Mouse (Mus musculus) hindbrain, embryonic 12.5 days (tissue): Measurements from ENCODE around the gene Specc1. TPM values are rescaled to one million over a fixed set of nuclear protein-coding genes. Genes with fewer than 3 reads are reported as not detected.

Experiments used
- ATAC-seq: fragments of 200-750 bp; cut with Nextera tagmentation; 2 replicates; pipeline ENCODE4 v1.8.0; 2017; ENCODE audit warnings: moderate TSS enrichment; ENCODE audit not compliant: low FRiP score
- H3K27ac ChIP-seq: fragments of 300-500 bp; sonication (generic); 2 replicates; pipeline ENCODE4 v1.5.1; 2016; ENCODE audit warnings: mild to moderate bottlenecking
- H3K27me3 ChIP-seq: fragments of 300-500 bp; sonication (generic); 2 replicates; pipeline ENCODE4 v1.6.1; 2016; ENCODE audit warnings: mild to moderate bottlenecking
- H3K36me3 ChIP-seq: fragments of 300-500 bp; sonication (generic); 2 replicates; pipeline ENCODE4 v1.6.1; 2016; ENCODE audit warnings: mild to moderate bottlenecking
- H3K4me1 ChIP-seq: fragments of 300-500 bp; sonication (generic); 2 replicates; pipeline ENCODE4 v1.6.1; 2016
- H3K4me2 ChIP-seq: fragments of 300-500 bp; sonication (generic); replicated peaks from 2 replicates; pipeline ENCODE4 v1.6.1; 2016; ENCODE audit warnings: mild to moderate bottlenecking
- H3K4me3 ChIP-seq: fragments of 300-500 bp; sonication (generic); 2 replicates; pipeline ENCODE4 v1.5.1; 2016; ENCODE audit warnings: mild to moderate bottlenecking
- H3K9ac ChIP-seq: fragments of 300-500 bp; sonication (generic); 2 replicates; pipeline ENCODE4 v1.6.1; 2016; ENCODE audit warnings: mild to moderate bottlenecking, moderate library complexity
- H3K9me3 ChIP-seq: fragments of 300-500 bp; sonication (generic); replicated peaks from 2 replicates; pipeline ENCODE4 v1.6.1; 2016; ENCODE audit warnings: mild to moderate bottlenecking
- WGBS: fragments of 180-500 bp; shearing (Covaris S2); methylation state at CpG from one replicate; pipeline ENCODE4 v1.1.7; 2016; 5-methylcytosine and 5-hydroxymethylcytosine counted together
- polyA plus RNA-seq: library from polyadenylated mRNA; unstranded; fragments of >200 nt; fragmentation: Nextera tagmentation; extraction: Ambion mirVana; gene quantifications from 2 replicates; pipeline ENCODE4 v1.2.1, GENCODE M21; 2016

The Specc1 gene
- polyA plus RNA-seq, 1 experiment from 2014 or later = 15.7 TPM

- Histone ChIP-seq H3K4me2 (no peak overlapping the region), H3K9ac (no peak overlapping the region), H3K4me3 (no peak overlapping the region), H3K4me1 (no peaks in the 10 kb centered on the region), H3K27ac (no peak overlapping the region), H3K9me3 (no peaks in the 10 kb centered on the region), H3K36me3 (no peaks in the 10 kb centered on the region), H3K27me3 (no peaks in the 10 kb centered on the region)
- WGBS = 55% methylated on average over 2 of the region's 2 CpGs
- no peak for ATAC-seq
These were observed 83.6 kb downstream of the Specc1 start for GRCm38 (mm10) chr11:62040122-62040521.

GRCm38 (mm10) chr11:62044627-62045026 lies 88.1 kb downstream of the Specc1 start:
- Histone ChIP-seq H3K9me3 (no peaks in the 10 kb centered on the region), H3K4me1 (no peaks in the 10 kb centered on the region), H3K9ac (no peak overlapping the region), H3K27me3 (no peaks in the 10 kb centered on the region), H3K4me3 (no peak overlapping the region), H3K4me2 (no peak overlapping the region), H3K27ac (no peak overlapping the region), H3K36me3 (no peaks in the 10 kb centered on the region)
- ATAC-seq = no peak
- WGBS = 38% methylated on average over 3 of the region's 3 CpGs

GRCm38 (mm10) chr11:62045964-62046363 lies 89.4 kb downstream of the Specc1 start:
- H3K9me3 ChIP-seq = no peaks in the 10 kb centered on the region
- no peaks in the 10 kb centered on the region for H3K36me3 ChIP-seq
- 49% methylated on average over 2 of the region's 2 CpGs for WGBS
- H3K9ac ChIP-seq = no peak overlapping the region
- H3K27ac ChIP-seq = no peak overlapping the region
- ATAC-seq = no peak
- H3K27me3 ChIP-seq = no peaks in the 10 kb centered on the region
- no peaks in the 10 kb centered on the region for H3K4me1 ChIP-seq
- H3K4me2 ChIP-seq = no peak overlapping the region
- H3K4me3 ChIP-seq = no peak overlapping the region

GRCm38 (mm10) chr11:62047817-62048640 lies 91.5 kb downstream of the Specc1 start:
- H3K27me3 ChIP-seq = no peaks in the 10 kb centered on the region
- ATAC-seq = no peak
- no peak overlapping the region for H3K9ac ChIP-seq
- H3K27ac ChIP-seq = no peak overlapping the region
- H3K4me2 ChIP-seq = no peak overlapping the region
- H3K9me3 ChIP-seq = no peaks in the 10 kb centered on the region
- H3K4me1 ChIP-seq = no peaks in the 10 kb centered on the region
- no peaks in the 10 kb centered on the region for H3K36me3 ChIP-seq
- 36% methylated on average over 9 of the region's 9 CpGs for WGBS
- no peak overlapping the region for H3K4me3 ChIP-seq

GRCm38 (mm10) chr11:62049170-62049569 lies 92.6 kb downstream of the Specc1 start:
- Histone ChIP-seq H3K4me2 (no peak overlapping the region), H3K4me3 (no peak overlapping the region), H3K9ac (no peak overlapping the region), H3K36me3 (no peaks in the 10 kb centered on the region), H3K4me1 (0 out of 2 replicates have a peak, but pooled peaks cover 5% of the 10 kb centered on the region), H3K27ac (no peak overlapping the region), H3K27me3 (no peaks in the 10 kb centered on the region), H3K9me3 (no peaks in the 10 kb centered on the region)
- no peak for ATAC-seq

GRCm38 (mm10) chr11:62050356-62051330 lies 94.1 kb downstream of the Specc1 start:
- Histone ChIP-seq H3K27me3 (no peaks in the 10 kb centered on the region), H3K4me2 (no peak overlapping the region), H3K9ac (no peak overlapping the region), H3K4me3 (no peak overlapping the region), H3K36me3 (no peaks in the 10 kb centered on the region), H3K4me1 (0 out of 2 replicates have a peak, but pooled peaks cover 7% of the 10 kb centered on the region), H3K9me3 (no peaks in the 10 kb centered on the region), H3K27ac (no peak overlapping the region)
- ATAC-seq = no peak
- 51% methylated on average over 8 of the region's 8 CpGs for WGBS

DNA sequence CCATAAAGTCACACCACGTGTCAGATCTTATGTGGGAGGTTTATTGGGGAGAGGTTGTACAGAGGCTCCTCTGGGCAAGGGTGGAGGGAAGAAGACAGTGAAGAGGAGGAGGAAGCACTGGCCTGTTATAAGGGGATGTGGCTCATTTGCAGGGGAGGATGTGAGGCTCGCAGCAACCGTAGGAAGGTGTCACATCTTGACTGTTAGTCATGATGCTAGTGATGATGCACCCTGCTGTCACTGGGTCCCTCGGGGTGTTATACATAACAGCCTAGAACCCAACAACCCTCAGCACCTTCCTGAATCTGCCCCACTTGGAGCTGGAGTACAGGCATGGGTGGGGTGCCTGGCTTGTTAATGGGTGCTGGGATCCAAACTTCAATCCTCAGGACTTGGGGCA lies 94.9 kb downstream of the Specc1 start:
- no peaks in the 10 kb centered on the region for H3K27me3 ChIP-seq
- no peak for ATAC-seq
- H3K4me3 ChIP-seq = no peak overlapping the region
- H3K9ac ChIP-seq = no peak overlapping the region
- H3K4me2 ChIP-seq = no peak overlapping the region
- 94% methylated on average over 4 of the region's 4 CpGs for WGBS
- H3K9me3 ChIP-seq = no peaks in the 10 kb centered on the region
- no peaks in the 10 kb centered on the region for H3K36me3 ChIP-seq
- no peak overlapping the region for H3K27ac ChIP-seq
- 0 out of 2 replicates have a peak, but pooled peaks cover 7% of the 10 kb centered on the region for H3K4me1 ChIP-seq

DNA sequence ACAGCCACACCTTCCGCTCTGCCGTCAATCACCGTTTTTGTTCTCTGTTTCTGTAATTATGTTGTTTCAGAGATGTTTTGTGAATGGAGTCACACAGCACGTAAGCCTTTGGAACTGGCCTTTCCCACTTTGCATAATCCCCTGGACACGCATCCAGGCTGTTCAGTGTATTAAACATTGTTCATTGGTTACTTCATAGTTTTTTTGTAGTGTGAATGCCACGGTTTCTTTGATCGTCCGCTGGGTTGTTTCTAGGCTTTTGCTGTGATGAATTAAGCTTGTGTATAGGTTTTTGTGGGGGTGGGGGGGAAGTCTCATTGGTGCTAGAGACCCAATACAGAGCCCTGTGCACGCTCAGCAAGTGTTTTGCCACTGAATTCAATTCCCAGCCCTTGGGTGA lies 97.4 kb downstream of the Specc1 start:
- Histone ChIP-seq H3K9ac (no peak overlapping the region), H3K4me2 (no peak overlapping the region), H3K4me1 (0 out of 2 replicates have a peak, but pooled peaks cover 7% of the 10 kb centered on the region), H3K4me3 (no peak overlapping the region), H3K27ac (no peak overlapping the region), H3K27me3 (no peaks in the 10 kb centered on the region), H3K9me3 (no peaks in the 10 kb centered on the region), H3K36me3 (no peaks in the 10 kb centered on the region)
- peak; percentile 64; the same call in 1 of the 2 replicates for ATAC-seq
- WGBS = 43% methylated on average over 9 of the region's 9 CpGs

DNA sequence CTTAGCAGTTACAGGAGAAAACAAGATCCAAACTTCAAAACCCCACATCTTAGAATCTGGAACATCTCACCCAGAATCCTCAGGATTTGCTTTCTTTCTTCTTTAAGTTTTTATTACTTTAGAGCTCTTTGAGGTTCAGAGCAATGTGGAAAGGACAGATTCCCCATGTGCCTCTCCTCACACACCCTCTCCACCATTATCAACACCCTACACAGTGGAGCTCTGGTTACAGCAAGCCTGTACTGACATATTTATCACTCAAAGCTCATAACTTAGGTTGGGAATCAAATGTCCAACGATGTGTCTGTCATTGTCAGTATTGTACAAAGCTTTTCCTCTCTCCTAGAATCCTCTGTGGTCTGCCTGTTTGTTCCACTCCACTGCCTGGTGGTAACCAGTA lies 108.0 kb downstream of the Specc1 start:
- Histone ChIP-seq H3K4me3 (no peak overlapping the region), H3K4me2 (no peak overlapping the region), H3K36me3 (no peaks in the 10 kb centered on the region), H3K9ac (no peak overlapping the region), H3K27ac (no peak overlapping the region), H3K9me3 (no peaks in the 10 kb centered on the region), H3K27me3 (no peaks in the 10 kb centered on the region), H3K4me1 (peaks cover 3% of the 10 kb centered on the region)
- 71% methylated on average over 1 of the region's 1 CpGs for WGBS
- ATAC-seq = no peak

DNA sequence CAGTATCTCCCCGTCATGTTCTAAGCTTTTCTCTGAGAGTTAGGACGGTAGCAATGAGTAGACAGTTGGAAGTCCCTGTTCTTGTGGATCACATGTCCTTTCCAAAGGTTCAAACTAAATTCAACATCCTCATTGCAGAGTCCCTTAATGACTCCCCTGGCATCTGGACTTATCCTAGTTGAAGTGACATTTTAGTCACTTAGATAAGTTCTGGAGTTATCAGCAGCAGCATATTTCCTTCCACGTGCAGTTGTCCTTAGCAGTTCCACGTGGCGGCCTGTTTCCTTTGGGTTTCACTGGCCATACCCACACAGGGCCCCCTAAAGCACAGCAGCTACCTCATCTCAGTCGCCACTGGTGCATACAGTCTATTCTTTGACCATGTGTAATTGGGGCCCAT lies 109.1 kb downstream of the Specc1 start:
- Histone ChIP-seq H3K36me3 (no peaks in the 10 kb centered on the region), H3K4me3 (no peak overlapping the region), H3K9me3 (no peaks in the 10 kb centered on the region), H3K4me1 (peaks cover 9% of the 10 kb centered on the region), H3K27me3 (no peaks in the 10 kb centered on the region), H3K9ac (no peak overlapping the region), H3K4me2 (no peak overlapping the region), H3K27ac (no peak overlapping the region)
- 75% methylated on average over 6 of the region's 6 CpGs for WGBS
- ATAC-seq = no peak

- Histone ChIP-seq H3K9me3 (no peaks in the 10 kb centered on the region), H3K4me3 (no peak overlapping the region), H3K4me2 (no peak overlapping the region), H3K4me1 (peaks cover 9% of the 10 kb centered on the region), H3K36me3 (no peaks in the 10 kb centered on the region), H3K27ac (0 out of 2 replicates have a peak overlapping the region, but pooled peaks have one; percentile 12), H3K27me3 (no peaks in the 10 kb centered on the region), H3K9ac (no peak overlapping the region)
- ATAC-seq = no peak
- WGBS = 21% methylated on average over 2 of the region's 2 CpGs
These were observed 113.0 kb downstream of the Specc1 start for GRCm38 (mm10) chr11:62069554-62069953.

- H3K27me3 ChIP-seq = no peaks in the 10 kb centered on the region
- no peak overlapping the region for H3K9ac ChIP-seq
- no peak overlapping the region for H3K4me2 ChIP-seq
- H3K9me3 ChIP-seq = no peaks in the 10 kb centered on the region
- WGBS = 86% methylated on average over 7 of the region's 7 CpGs
- peaks cover 9% of the 10 kb centered on the region for H3K4me1 ChIP-seq
- no peak overlapping the region for H3K27ac ChIP-seq
- H3K4me3 ChIP-seq = no peak overlapping the region
- ATAC-seq = no peak
- no peaks in the 10 kb centered on the region for H3K36me3 ChIP-seq
These were observed 113.6 kb downstream of the Specc1 start for GRCm38 (mm10) chr11:62070206-62070605.
